Mouse (Mus musculus) cerebellum, postnatal 4 days (tissue): ENCODE measurements around the gene Vmn1r120.
"Not testable (repeated sequence)": the region's sequence is repeated elsewhere in the genome, so short reads cannot be mapped to it uniquely, and the experiment has no call there.

Source experiments
- DNase-seq, 2 experiments: peaks; one replicate each; pipeline ENCODE4 v3.0.0; 2022; ENCODE audit warnings: low spot score in 2 of 2, mixed read lengths in 1 of 2

Gene Vmn1r120

DNA sequence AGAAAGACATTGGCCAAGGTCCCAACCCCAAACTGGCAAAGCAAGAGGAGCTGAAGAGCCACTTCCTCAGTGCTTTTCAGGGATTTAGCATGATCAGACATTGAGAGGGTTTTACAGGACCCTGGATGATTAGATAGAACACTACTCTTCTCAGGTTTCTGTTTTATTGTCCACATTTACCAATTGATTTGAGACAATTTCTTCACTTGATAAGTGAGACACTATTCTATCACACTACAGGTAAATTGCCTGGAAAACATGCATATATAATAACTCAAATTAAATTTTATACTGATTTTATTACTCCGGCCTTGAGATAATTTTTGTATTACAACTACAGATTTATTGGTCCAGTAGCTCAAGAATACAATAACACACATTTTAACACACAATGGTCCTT is at the start of gene Vmn1r120:
Gene Vmn1r120 (minus strand): TSS at position 101 of the 400 bp plus-strand sequence.
- DNase-seq = not testable (repeated sequence)

DNA sequence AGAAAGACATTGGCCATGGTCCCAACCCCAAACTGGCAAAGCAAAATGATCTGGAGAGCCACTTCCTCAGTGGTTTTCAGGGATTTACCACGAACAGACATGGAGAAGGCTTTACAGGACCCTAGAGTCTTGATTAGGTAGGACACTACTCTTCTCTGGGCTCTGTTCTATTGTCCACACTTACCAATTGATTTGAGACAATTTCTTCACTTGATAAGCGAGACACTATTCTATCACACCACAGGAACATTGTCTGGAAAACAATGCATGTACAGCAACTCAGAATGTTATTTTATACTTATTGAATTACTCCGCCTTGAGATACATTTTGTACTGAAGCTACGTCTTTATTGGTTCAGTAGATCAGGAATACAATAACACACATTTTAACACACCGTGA is 44.8 kb upstream of the Vmn1r120 start, which contains the start of gene Vmn1r121:
Gene Vmn1r121 (minus strand): TSS at position 101 of the 400 bp plus-strand sequence.
- DNase-seq = not testable (repeated sequence)

- DNase-seq = not testable (repeated sequence)
Observed at GRCm38 (mm10) chr7:21012355-21012754, 41.2 kb downstream of the Vmn1r120 start, which contains the start of gene Vmn1r119. Gene Vmn1r119, minus strand, starts transcription at chr7:21012455.
